Mouse (Mus musculus) macrophage (primary cell): ENCODE measurements around the gene Iqch. TPM values are rescaled to one million over a fixed set of nuclear protein-coding genes. Genes with fewer than 3 reads are reported as not detected.
A peak's percentile ranks its signal among the peaks of the same experiment; 100 is the strongest.

ENCODE experiments used
- H3K27ac ChIP-seq: fragments of 350-480 bp; formaldehyde crosslinking; 2 replicates; pipeline ENCODE4 v1.9.0; 2021
- H3K36me3 ChIP-seq: fragments of 350-480 bp; formaldehyde crosslinking; 2 replicates; pipeline ENCODE4 v1.9.0; 2021; ENCODE audit errors: inconsistent target
- H3K4me3 ChIP-seq: fragments of 350-480 bp; formaldehyde crosslinking; 2 replicates; pipeline ENCODE4 v1.9.0; 2021; ENCODE audit errors: inconsistent target
- H3K79me2 ChIP-seq: fragments of 350-480 bp; formaldehyde crosslinking; 2 replicates; pipeline ENCODE4 v1.9.0; 2021; ENCODE audit errors: inconsistent target
- WGBS: methylation state at CpG from one replicate; pipeline ENCODE4 v1.1.7; 2026; ENCODE audit warnings: inconsistent platforms; ENCODE audit not compliant: missing documents; 5-methylcytosine and 5-hydroxymethylcytosine counted together
- polyA plus RNA-seq: library from polyadenylated mRNA; stranded (reverse); fragments of 250-400 nt; gene quantifications from 3 replicates; pipeline ENCODE4 v1.2.4, GENCODE M21; 2018; ENCODE audit warnings: inconsistent platforms

Gene Iqch
- polyA plus RNA-seq, 1 experiment from 2014 or later: not detected

- peaks cover 53% of the 10 kb centered on the region; the same call in 1 of the 2 replicates for H3K79me2 ChIP-seq
- WGBS: 1% methylated on average over 58 of the region's 58 CpGs
- 0 out of 2 replicates have a peak, but pooled peaks cover 1% of the 10 kb centered on the region for H3K36me3 ChIP-seq
- H3K27ac ChIP-seq: peak within 1 kb of the TSS; percentile 73
- peak within 1 kb of the TSS; percentile 75 for H3K4me3 ChIP-seq
These were observed 224.8 kb downstream of the Iqch start, which contains the start of gene Map2k5 for GRCm38 (mm10) chr9:63377270-63378142. Map2k5 (minus strand) TSS chr9:63377902.

- peaks cover 31% of the 10 kb centered on the region; the same call in 1 of the 2 replicates for H3K36me3 ChIP-seq
- WGBS: 83% methylated on average over 2 of the region's 2 CpGs
- peaks cover 62% of the 10 kb centered on the region; the same call in 1 of the 2 replicates for H3K79me2 ChIP-seq
- H3K4me3 ChIP-seq: no peak overlapping the region
- no peak overlapping the region for H3K27ac ChIP-seq
These were observed 229.0 kb downstream of the Iqch start for GRCm38 (mm10) chr9:63373315-63373714.

- 92% methylated on average over 8 of the region's 8 CpGs for WGBS
- H3K27ac ChIP-seq: no peak overlapping the region
- H3K79me2 ChIP-seq: peaks cover 58% of the 10 kb centered on the region; the same call in 1 of the 2 replicates
- H3K4me3 ChIP-seq: no peak overlapping the region
- peaks cover 31% of the 10 kb centered on the region; the same call in 1 of the 2 replicates for H3K36me3 ChIP-seq
These were observed 229.8 kb downstream of the Iqch start for GRCm38 (mm10) chr9:63372541-63372940.

Other genes starting within 250 kb of the Iqch start
- 18.9 to 30.0 TPM (median 22.3 TPM) in 3 replicates for gene Map2k5, start 224.6 kb downstream of the Iqch start, polyA plus RNA-seq
- 14.8 to 25.1 TPM (median 18.0 TPM) in 3 replicates for gene 2300009A05Rik, start 203.2 kb downstream of the Iqch start, polyA plus RNA-seq
- gene Aagab, start 167 bp upstream of the Iqch start, polyA plus RNA-seq: 22.5 to 45.8 TPM (median 24.3 TPM) in 3 replicates
- gene Smad3, start 155.5 kb upstream of the Iqch start, polyA plus RNA-seq: 9.9 to 14.5 TPM (median 12.2 TPM) in 3 replicates